10 mouse cellular contexts compared by ENCODE assay signal in the genomic region with DNA sequence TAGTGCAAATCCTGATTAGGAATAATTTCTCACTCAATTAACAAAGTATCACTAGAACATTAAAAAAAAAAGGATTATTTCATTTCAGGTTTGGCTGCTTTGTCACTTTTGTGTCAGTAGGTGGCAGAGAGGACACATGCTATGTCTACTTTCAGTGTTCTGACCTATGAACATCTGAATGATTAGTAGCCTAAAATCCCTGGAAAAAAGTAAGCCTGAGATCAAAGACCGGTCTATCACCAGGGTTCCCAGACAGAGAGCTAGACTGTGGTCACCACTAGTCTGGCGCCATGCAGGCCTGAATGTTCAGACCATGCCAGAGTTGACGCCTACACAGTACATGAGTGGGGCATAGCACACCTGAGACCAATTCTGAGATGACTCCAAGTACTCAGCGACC. TPM values are rescaled to one million over a fixed set of nuclear protein-coding genes. Genes with fewer than 3 reads are reported as not detected.
DNase-seq lines count a peak whose midpoint lies in the region; ATAC-seq and TF ChIP-seq lines count a peak whose summit lies in the region.
"Had no signal": no experiment of that assay in that cellular context is flagged by ENCODE, and none has a peak within 500 bp of the region (broad histone marks: within the 10 kb centered on the region; RNA-seq: fewer than 3 reads in every experiment).

No protein-coding gene starts in this region.

- no peak overlapping the region for H3K9ac ChIP-seq in hindbrain, embryonic 14.5 days
- H3K9ac ChIP-seq in hindbrain, embryonic 11.5 days (ENCODE audit: low read depth, low read length) = no peak overlapping the region
- no peak overlapping the region for H3K9ac ChIP-seq in stomach, postnatal 0 days (ENCODE audit: low read length)
- H3K9ac ChIP-seq: embryonic facial prominence, embryonic 12.5 days had no signal

- H3K36me3 ChIP-seq in hindbrain, embryonic 14.5 days (replicated peaks; ENCODE audit: control insufficient read depth, insufficient read depth) = no peaks in the 10 kb centered on the region
- H3K36me3 ChIP-seq in hindbrain, embryonic 11.5 days (ENCODE audit: control insufficient read depth, insufficient read depth, low read length) = no peaks in the 10 kb centered on the region
- no peaks in the 10 kb centered on the region for H3K36me3 ChIP-seq in stomach, postnatal 0 days (ENCODE audit: control insufficient read depth, insufficient read depth, low read length)
- H3K36me3 ChIP-seq: embryonic facial prominence, embryonic 12.5 days had no signal

- 65% methylated on average over 4 of the region's 4 CpGs for WGBS in hindbrain, embryonic 14.5 days
- 73% methylated on average over 4 of the region's 4 CpGs for WGBS in hindbrain, embryonic 11.5 days
- 55% methylated on average over 4 of the region's 4 CpGs for WGBS in stomach, postnatal 0 days

- no peak for TF ChIP-seq EP300 in stomach, postnatal 0 days (optimal IDR thresholded peaks at IDR 0.05)

- no peak for ATAC-seq in hindbrain, embryonic 14.5 days (ENCODE audit: low FRiP score)
- ATAC-seq in hindbrain, embryonic 11.5 days (ENCODE audit: low FRiP score) = no peak
- 0 out of 2 replicates have a peak, but pooled peaks have one; percentile 40 for ATAC-seq in stomach, postnatal 0 days (ENCODE audit: low FRiP score, low TSS enrichment)

- no peak overlapping the region for H3K4me3 ChIP-seq in hindbrain, embryonic 14.5 days (replicated peaks; ENCODE audit: low read length)
- H3K4me3 ChIP-seq in hindbrain, embryonic 11.5 days (ENCODE audit: low read depth, low read length) = no peak overlapping the region
- H3K4me3 ChIP-seq in stomach, postnatal 0 days (ENCODE audit: low read depth, low read length) = no peak overlapping the region
- H3K4me3 ChIP-seq: embryonic facial prominence, embryonic 12.5 days had no signal

- no peak overlapping the region for H3K27ac ChIP-seq in hindbrain, embryonic 14.5 days
- no peak overlapping the region for H3K27ac ChIP-seq in hindbrain, embryonic 11.5 days (ENCODE audit: low read depth, low read length)
- H3K27ac ChIP-seq in stomach, postnatal 0 days (replicated peaks) = no peak overlapping the region
- H3K27ac ChIP-seq: embryonic facial prominence, embryonic 12.5 days had no signal

- no peak overlapping the region for H3K4me2 ChIP-seq in hindbrain, embryonic 14.5 days (replicated peaks)
- no peak overlapping the region for H3K4me2 ChIP-seq in hindbrain, embryonic 11.5 days (replicated peaks; ENCODE audit: low read depth, low read length)
- H3K4me2 ChIP-seq in stomach, postnatal 0 days (replicated peaks; ENCODE audit: low read depth) = no peak overlapping the region
- H3K4me2 ChIP-seq: embryonic facial prominence, embryonic 12.5 days had no signal

- DNase-seq in hindbrain, embryonic 14.5 days (ENCODE audit: low spot score) = peak; percentile 44
- DNase-seq in hindbrain, embryonic 11.5 days (ENCODE audit: low spot score) = no peak
- peak; percentile 19 for DNase-seq in thymus, postnatal 0 days (ENCODE audit: low spot score)
- DNase-seq in thymus, adult 18-20 months = no peak
- DNase-seq in induced T-regulatory cell, adult 2 months (ENCODE audit: low read depth) = peak; percentile 67
- DNase-seq in stomach, postnatal 0 days (ENCODE audit: low spot score) = no peak
- no peak for DNase-seq in right cerebral cortex, adult 2 months (ENCODE audit: low spot score in 2 of 2)
- DNase-seq in spleen, postnatal 14 days (ENCODE audit: low spot score in 2 of 2) = no peak
- DNase-seq: heart, adult 11 months had no signal

- TF ChIP-seq CTCF in stomach, postnatal 0 days (IDR thresholded peaks at IDR 0.05; ENCODE audit: low read depth) = peak; percentile 83

- H3K9me3 ChIP-seq in hindbrain, embryonic 14.5 days (ENCODE audit: control insufficient read depth, low read length) = no peaks in the 10 kb centered on the region
- no peaks in the 10 kb centered on the region for H3K9me3 ChIP-seq in hindbrain, embryonic 11.5 days (ENCODE audit: control insufficient read depth, low read length)
- H3K9me3 ChIP-seq in stomach, postnatal 0 days (ENCODE audit: control insufficient read depth, low read length) = no peaks in the 10 kb centered on the region
- H3K9me3 ChIP-seq: embryonic facial prominence, embryonic 12.5 days had no signal

- H3K4me1 ChIP-seq in hindbrain, embryonic 14.5 days (replicated peaks; ENCODE audit: control insufficient read depth, insufficient read depth, low read length) = 0 out of 2 replicates have a peak, but pooled peaks cover 9% of the 10 kb centered on the region
- no peaks in the 10 kb centered on the region for H3K4me1 ChIP-seq in hindbrain, embryonic 11.5 days (replicated peaks; ENCODE audit: control insufficient read depth, insufficient read depth, low read length)
- H3K4me1 ChIP-seq in stomach, postnatal 0 days (replicated peaks; ENCODE audit: control insufficient read depth, insufficient read depth) = no peaks in the 10 kb centered on the region
- H3K4me1 ChIP-seq: embryonic facial prominence, embryonic 12.5 days had no signal

- no peaks in the 10 kb centered on the region for H3K27me3 ChIP-seq in hindbrain, embryonic 14.5 days (ENCODE audit: control insufficient read depth, insufficient read depth, low read length)
- H3K27me3 ChIP-seq in hindbrain, embryonic 11.5 days (ENCODE audit: control insufficient read depth, insufficient read depth, low read length) = no peaks in the 10 kb centered on the region
- no peaks in the 10 kb centered on the region for H3K27me3 ChIP-seq in stomach, postnatal 0 days (ENCODE audit: control insufficient read depth, insufficient read depth, low read length)
- H3K27me3 ChIP-seq: embryonic facial prominence, embryonic 12.5 days had no signal

RNA-seq across cellular contexts. Expression of gene Tpp2, which starts 30.6 kb away (rescaled TPM):
- polyA plus RNA-seq in hindbrain, embryonic 14.5 days (2014; fragmentation: Nextera tagmentation; extraction: Ambion mirVana) = 59.1 and 60.5 TPM in 2 replicates
- 68.2 and 74.1 TPM in 2 replicates for polyA plus RNA-seq in hindbrain, embryonic 11.5 days (2014; fragmentation: Nextera tagmentation; extraction: Ambion mirVana)
- 55.2 and 55.3 TPM in 2 replicates for polyA plus RNA-seq in thymus, postnatal 0 days (2015; fragmentation: Nextera tagmentation; extraction: Ambion mirVana)
- 34.5 and 34.8 TPM in 2 replicates for polyA plus RNA-seq in stomach, postnatal 0 days (2015; fragmentation: Nextera tagmentation; extraction: Ambion mirVana)

Comparison
In these comparisons a context has a peak if more than half of its experiments do, and no peak if none do; other contexts are left out.
1. DNase-seq: peak in hindbrain, embryonic 14.5 days (single experiment), thymus, postnatal 0 days (single experiment) and induced T-regulatory cell, adult 2 months (single experiment); none in hindbrain, embryonic 11.5 days (single experiment), thymus, adult 18-20 months (0 of 2), stomach, postnatal 0 days (single experiment), right cerebral cortex, adult 2 months (0 of 2) and spleen, postnatal 14 days (0 of 2).